Mouse (Mus musculus): ENCODE results near the gene Copz2.

- TF ChIP-seq POLR2A (IDR thresholded peaks at IDR 0.05; ENCODE audit: extremely low read depth, insufficient read depth, low read length) (no peak), CTCF (IDR thresholded peaks at IDR 0.05; ENCODE audit: low read depth, low read length) (no peak)
These were observed 32.7 kb upstream of the Copz2 start for GRCm38 (mm10) chr11:96816979-96817378.
